Comparison of ENCODE assay signal across 8 mouse cellular contexts in the genomic region with DNA sequence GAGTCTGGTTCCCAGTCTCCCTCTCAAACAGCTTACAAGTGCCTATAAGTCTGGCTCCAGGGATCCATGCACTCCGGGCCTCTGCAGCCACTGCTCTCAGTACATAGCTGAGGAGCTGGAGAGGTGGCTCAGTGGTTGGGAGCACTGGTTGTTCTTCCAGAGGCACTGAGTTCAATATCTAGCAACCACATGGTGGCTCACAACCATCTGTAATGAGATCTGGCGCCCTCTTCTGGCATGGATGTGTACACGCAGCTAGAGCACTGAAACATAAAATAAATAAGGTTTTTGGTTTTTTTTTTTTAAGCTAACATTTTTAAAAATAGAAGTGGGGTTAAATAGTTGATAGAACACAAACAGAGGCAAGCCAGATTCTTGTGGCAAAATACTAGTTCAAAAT.
DNase-seq lines count a peak whose midpoint lies in the region; ATAC-seq lines count a peak whose summit lies in the region.

No protein-coding gene starts in this region.

- ATAC-seq in neural tube, embryonic 15.5 days (ENCODE audit: low FRiP score) = no peak
- ATAC-seq in monocyte, adult 5-6 weeks (replicated peaks; ENCODE audit: insufficient number of reproducible peaks, low FRiP score, low TSS enrichment, poor library complexity, severe bottlenecking) = no peak

- peaks cover 50% of the 10 kb centered on the region for H3K36me3 ChIP-seq in neural tube, embryonic 15.5 days
- peaks cover 90% of the 10 kb centered on the region for H3K36me3 ChIP-seq in limb, embryonic 10.5 days

- H3K9me3 ChIP-seq in neural tube, embryonic 15.5 days (replicated peaks) = no peaks in the 10 kb centered on the region
- H3K9me3 ChIP-seq in limb, embryonic 10.5 days (replicated peaks) = no peaks in the 10 kb centered on the region

- no peak overlapping the region for H3K9ac ChIP-seq in neural tube, embryonic 15.5 days (replicated peaks)

- H3K27ac ChIP-seq in neural tube, embryonic 15.5 days (replicated peaks) = no peak overlapping the region
- H3K27ac ChIP-seq in limb, embryonic 10.5 days = no peak overlapping the region

- H3K4me3 ChIP-seq in neural tube, embryonic 15.5 days (replicated peaks) = no peak overlapping the region
- H3K4me3 ChIP-seq in limb, embryonic 10.5 days = no peak overlapping the region

- H3K4me1 ChIP-seq in neural tube, embryonic 15.5 days = no peaks in the 10 kb centered on the region
- no peaks in the 10 kb centered on the region for H3K4me1 ChIP-seq in limb, embryonic 10.5 days

- no peak overlapping the region for H3K4me2 ChIP-seq in neural tube, embryonic 15.5 days

- H3K27me3 ChIP-seq in neural tube, embryonic 15.5 days (replicated peaks) = no peaks in the 10 kb centered on the region
- no peaks in the 10 kb centered on the region for H3K27me3 ChIP-seq in limb, embryonic 10.5 days (ENCODE audit: low read depth, poor library complexity, severe bottlenecking)

- peak; percentile 35 to 51 for DNase-seq in cerebellum, adult 18-20 months
- no peak for DNase-seq in cerebellum, adult 11-12 months
- peak; percentile 34 for DNase-seq in neural tube, embryonic 10.5 days (ENCODE audit: extremely low spot score, low spot score)
- peak; percentile 42 for DNase-seq in c-Kit-positive CD71-positive TER-119-positive erythroid progenitor cells, embryonic 14.5 days (ENCODE audit: low spot score)
- peak; percentile 52 for DNase-seq in limb, embryonic 10.5 days (ENCODE audit: low spot score)
- peak; percentile 16 to 21 for DNase-seq in spleen, postnatal 36 days (ENCODE audit: low spot score in 2 of 2)

- WGBS in neural tube, embryonic 15.5 days = 57% methylated on average over 3 of the region's 3 CpGs
- 61% methylated on average over 3 of the region's 3 CpGs for WGBS in limb, embryonic 10.5 days
